Mouse (Mus musculus) frontal cortex, postnatal 14 days (tissue): Measurements from ENCODE around the gene Cks2.

Source experiments
- DNase-seq, 2 experiments: peaks; one replicate each; pipeline ENCODE4 v3.0.0; 2022; ENCODE audit warnings: low spot score in 2 of 2

Cks2 gene

GRCm38 (mm10) chr13:51679332-51679731 lies 34.3 kb downstream of the Cks2 start:
- no peak for DNase-seq

DNA sequence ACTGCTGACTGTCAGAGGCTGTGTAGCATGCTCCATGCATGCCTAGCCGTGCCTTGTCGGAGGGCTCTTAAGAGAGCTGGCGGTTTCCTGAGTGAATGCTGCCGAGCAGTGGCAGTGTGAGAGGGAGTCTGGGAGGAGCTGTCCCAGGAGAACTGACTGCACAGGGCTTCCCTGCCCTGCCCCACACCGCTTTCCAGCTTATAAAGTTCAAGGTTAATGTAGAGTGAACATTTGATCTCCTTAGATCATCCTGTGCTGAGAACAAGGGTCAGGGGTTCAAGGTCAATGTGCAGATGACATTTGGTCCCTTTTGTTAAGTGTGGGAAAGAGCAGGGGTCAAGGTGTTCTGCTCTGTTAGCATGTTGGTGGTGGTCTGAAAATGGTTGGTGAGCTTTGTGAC lies 36.0 kb downstream of the Cks2 start:
- DNase-seq = no peak

DNA sequence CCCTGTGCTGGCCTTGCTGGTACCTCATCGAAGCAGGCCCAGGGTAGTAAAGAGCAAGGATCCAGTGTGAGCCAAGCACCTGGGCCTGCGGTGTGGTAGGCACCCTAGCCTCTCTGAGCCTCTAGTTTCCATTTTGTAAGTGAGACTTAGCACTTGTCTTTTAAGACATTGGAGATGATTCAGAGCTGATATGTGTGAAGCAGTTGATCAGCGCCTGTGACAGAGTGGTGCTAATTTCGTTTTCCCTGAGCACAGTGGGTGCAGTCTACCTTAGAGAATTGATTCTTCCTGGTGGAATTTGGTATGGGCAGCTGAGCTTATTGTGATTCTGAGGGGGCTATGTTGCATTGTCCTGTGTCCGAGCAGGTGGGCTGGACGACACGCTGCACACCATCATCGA lies 36.6 kb downstream of the Cks2 start:
- DNase-seq = no peak

GRCm38 (mm10) chr13:51685290-51685966 lies 40.4 kb downstream of the Cks2 start:
- no peak for DNase-seq

DNA sequence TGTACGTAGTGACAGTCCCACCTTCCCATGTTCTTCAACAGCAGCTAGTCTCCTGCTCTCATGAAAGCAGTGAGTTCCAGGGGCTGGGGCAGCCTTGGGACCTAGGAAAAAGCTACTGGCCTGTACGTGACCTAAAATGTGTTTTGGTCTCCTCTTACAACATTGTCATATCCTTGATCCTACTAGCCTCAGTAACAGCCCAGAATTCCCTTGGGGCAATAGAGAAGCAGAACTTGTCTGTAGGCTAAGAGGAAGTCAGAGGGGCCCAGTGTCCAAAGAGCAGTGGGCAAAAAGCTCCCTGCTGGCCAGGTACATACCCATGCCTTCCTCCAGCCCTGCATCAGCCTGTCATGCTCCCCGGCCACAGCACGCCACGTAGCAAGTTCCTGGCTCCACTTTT lies 41.9 kb downstream of the Cks2 start:
- no peak for DNase-seq

- no peak for DNase-seq
Measured at GRCm38 (mm10) chr13:51688688-51689087, 43.7 kb downstream of the Cks2 start.

- DNase-seq = no peak
Measured at GRCm38 (mm10) chr13:51696481-51696880, 51.4 kb downstream of the Cks2 start.

GRCm38 (mm10) chr13:51697455-51697854 lies 52.4 kb downstream of the Cks2 start:
- DNase-seq = no peak

DNA sequence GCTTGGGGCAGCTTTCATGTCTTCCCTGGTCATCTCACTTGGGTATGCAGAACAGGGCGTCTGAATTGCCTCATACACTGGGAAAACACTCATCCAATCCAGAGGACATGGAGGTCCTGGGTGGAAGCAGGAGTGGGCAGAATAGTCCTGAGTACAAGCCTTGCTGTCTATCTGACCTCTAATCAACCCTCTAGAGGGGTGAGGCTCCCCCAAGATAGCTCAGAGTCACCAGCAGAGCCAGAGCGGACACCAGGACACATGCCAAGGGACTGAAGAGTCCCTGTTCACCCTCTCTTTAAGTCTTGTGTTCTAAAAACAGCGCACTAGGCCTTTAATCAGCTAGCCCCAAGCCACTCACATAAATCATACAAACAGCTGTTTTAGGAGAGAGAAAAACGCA lies 52.9 kb downstream of the Cks2 start:
- no peak for DNase-seq

DNA sequence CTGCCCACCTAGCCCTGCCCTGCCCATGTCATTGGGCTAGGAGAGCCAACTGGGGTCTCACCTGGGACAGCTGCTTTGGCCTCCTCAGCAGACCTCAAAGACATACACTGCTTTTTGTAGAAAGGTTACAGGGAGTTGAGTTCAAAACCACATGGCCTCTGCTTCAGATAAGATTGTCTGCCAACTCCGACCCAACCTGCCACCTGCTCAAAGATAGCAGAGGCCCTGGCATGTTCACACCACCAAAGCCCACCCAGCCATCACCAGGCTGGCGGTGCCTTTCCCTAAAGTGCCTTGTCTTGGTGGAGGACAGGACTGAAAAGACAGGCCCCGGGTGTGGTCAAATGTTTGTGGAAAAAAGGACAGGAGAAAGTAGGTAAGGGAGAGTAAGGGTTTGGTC lies 53.3 kb downstream of the Cks2 start:
- DNase-seq = no peak
